Mouse (Mus musculus): ENCODE measurements around the gene Olfr545.

The Olfr545 gene

DNA sequence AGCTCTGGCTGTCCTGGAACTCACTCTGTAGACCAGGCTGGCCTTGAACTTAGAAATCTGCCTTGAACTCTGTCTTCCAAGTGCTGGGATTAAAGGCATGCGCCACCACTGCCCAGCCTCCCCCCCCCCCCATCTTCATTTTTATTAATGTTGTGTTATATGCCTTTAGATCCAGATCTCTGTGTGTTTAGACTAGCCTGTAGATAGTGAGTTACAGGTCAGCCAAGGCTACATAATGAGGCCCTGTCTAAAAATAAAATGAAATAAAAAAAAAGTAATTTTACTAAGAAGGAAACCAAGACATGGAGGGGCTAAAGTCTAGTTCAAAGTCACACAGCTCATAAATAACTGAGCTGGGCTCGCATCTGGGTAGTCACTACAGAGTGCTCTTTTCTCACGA lies 20.4 kb downstream of the Olfr545 start:
- DNase-seq (ENCODE audit: low spot score in 2 of 2) = no peak

DNA sequence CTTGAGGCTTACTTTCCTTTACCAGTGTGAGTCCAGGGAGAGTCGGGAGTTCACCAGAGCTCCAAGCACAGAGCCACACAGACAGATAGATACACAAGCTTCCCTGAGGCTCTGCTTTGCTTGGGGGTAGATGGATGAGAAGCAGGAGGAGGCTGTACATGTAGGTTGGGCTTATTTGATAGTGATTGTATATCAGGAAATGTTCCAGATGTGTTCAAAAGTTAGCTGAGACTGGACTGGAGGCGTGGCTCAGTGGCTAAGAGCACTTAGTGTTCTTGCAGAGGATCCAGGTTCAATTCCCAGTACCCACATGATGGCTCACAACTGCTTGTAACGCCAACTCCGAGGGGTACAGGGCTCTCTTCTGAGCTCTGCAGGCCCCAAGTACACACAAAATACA lies 20.9 kb downstream of the Olfr545 start:
- no peak for DNase-seq (ENCODE audit: low spot score in 2 of 2)

DNA sequence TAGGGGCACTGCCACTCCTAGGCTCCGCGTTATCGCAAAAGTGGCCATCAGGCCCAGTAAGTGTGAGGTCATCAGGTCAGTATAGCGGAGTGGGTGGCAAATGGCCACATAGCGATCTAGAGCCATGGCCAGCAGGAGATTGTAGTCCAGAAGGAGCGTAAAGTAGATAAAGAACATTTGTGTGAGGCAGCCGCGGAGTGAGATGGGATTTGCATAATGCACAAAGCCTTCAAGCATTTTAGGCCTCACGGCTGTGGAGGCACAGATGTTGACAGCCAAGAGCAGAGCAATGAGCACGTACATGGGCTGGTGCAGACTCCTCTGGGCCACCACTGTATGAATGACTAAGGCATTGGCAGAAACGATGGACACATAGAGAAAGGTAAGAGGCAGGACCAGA lies 22.0 kb downstream of the Olfr545 start:
- DNase-seq (ENCODE audit: low spot score in 2 of 2) = peak in 1 of 2 experiments; percentile 3

DNA sequence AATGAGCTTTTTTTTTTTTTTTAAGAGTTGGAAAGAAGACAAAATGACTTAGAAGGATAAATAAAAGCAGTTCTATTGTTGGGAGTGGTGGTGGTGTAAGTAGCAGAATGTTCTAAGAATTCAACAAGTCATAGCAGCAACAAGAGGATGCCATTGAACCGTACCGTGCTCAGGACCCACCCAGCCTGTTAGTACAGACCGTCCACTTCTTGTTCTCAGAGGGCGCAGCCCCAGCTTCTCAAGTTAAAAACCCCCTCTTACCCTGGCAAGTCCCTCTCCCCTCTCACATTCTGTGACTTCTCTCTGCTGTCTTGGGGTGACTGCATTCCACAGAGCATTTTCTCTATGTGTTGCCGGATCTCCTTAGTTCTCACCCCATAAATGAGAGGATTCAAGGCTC lies 22.8 kb downstream of the Olfr545 start:
- no peak for DNase-seq (ENCODE audit: low spot score in 2 of 2)

DNA sequence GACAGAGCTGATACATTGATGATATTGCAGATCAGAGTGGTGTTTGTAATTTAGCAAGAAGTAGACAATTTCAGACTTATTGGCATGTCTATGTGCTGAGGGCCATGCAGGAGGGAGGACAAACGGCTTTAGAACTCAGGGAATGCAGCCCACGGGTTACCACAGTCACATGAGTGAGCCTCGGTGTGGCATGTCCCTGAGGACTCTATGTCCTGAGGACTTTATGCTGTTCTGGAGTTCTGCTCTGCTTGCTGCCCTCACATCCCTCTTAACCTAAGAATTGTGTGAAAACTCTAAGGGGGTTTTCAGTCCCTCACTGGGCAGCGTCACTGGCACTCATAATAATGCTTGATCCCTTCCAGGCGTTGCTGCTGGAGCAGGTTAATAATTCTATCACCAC lies 26.7 kb downstream of the Olfr545 start:
- no peak for DNase-seq (ENCODE audit: low spot score in 2 of 2)

DNA sequence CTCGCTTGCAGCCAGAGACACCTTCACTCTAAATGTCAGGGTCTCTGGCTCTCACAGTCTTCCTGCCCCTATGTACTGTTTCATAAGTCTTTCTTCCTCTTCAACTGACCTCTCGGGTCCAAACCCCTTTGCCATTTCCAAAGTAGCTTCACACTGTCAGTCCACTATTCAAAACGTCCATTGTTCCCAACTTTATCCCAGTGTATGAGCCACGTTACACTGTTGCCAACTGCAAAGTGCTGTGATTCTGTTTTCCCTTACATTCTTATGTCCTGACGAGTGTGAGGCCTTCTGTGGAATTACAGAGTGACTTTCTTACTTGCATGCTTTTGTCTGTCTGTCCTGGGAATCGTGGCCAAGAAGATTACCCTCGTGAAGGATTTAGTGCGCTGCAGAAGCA lies 31.8 kb downstream of the Olfr545 start:
- DNase-seq (ENCODE audit: low spot score in 2 of 2) = no peak

DNA sequence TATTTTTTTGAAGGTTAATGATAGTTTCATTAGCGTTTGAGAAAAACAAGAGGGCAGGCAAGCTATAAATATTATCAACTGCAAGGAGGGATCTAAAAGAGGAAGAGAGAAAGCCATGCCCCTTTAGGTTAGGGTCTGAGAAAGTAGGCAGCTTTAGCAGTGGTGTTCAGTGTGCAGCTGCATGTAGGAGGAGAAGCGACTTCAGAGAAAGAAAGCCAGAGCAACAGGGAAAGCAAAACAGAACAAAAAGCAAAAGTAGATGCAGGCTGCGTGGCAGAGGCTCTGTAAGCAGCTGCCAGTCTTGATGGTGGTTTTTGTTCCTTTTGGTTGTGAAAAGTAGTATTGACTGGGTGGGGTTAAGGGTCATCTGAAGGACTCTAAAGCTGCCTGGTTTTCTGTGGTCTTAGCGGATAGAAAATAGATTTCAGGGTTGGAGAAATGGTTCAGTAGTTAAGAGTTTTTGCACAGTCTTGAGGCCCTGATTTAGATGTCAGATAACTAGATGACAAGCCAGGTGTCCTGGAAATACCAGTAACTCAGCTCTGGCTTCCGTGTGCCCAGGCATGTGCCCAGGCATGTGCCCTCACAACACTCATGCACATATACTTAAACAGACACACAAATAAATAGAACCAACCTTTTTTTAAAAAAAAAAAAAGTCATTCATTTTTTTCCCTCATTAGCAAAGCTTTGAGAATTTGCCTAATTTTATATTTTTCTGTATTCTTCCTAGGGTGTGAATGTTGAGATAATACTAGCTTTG lies 40.6 kb downstream of the Olfr545 start:
- DNase-seq (ENCODE audit: low spot score in 2 of 2) = no peak

DNA sequence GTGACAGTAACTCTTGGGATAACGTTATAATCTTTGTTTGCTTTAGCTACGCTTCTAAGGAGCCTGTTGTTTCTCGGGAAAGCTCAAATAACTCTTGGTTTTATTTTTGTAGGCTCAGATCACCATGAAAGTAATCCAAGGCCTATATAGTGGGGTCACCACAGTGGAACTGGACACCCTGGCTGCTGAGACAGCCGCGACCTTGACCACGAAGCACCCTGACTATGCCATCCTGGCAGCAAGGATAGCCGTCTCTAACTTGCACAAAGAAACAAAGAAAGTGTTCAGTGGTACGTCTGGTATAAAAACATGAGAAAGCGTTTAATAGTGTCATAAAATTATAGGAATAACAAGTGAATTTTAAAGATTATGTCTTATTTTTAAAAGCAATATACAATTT lies 52.9 kb downstream of the Olfr545 start:
- DNase-seq (ENCODE audit: low spot score in 2 of 2) = no peak

DNA sequence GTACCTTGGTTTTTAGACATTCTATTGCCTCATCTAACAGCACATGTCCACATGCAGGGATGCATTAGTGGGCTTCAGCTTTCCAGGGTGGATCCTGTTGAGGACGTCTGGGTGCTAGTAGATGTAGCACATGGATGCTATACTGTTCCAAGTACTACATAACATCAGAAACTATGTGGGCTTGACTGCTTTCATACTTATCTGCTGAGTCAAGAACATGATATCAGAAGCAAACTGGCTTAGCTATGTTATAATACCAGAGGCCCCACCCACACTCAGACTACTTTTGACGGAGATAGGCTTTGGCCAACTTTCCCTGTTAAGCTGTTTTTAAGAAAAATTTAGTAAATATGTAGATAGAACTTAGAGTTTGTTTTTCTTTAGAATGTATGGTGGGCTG lies 55.1 kb downstream of the Olfr545 start:
- no peak for DNase-seq (ENCODE audit: low spot score in 2 of 2)

DNA sequence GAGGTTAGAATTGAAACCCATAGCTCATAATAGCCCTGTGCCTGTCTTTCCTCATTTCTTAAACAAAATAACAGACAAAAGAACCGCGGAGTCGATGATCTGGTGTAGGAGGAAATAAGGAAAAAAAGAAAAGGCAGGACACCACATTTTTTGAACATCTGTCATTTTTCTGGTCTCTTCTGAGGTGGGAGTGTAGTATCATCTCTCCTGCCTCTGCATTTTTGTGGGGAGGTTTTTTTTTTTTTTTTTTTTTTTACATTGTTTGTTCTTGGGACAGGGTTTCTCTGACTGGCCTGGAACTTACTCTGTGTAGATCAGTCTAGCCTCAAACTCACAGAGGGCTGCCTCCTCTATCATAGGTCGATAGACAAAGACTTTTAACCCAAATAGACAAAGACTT lies 56.9 kb downstream of the Olfr545 start:
- no peak for DNase-seq (ENCODE audit: low spot score in 2 of 2)

DNA sequence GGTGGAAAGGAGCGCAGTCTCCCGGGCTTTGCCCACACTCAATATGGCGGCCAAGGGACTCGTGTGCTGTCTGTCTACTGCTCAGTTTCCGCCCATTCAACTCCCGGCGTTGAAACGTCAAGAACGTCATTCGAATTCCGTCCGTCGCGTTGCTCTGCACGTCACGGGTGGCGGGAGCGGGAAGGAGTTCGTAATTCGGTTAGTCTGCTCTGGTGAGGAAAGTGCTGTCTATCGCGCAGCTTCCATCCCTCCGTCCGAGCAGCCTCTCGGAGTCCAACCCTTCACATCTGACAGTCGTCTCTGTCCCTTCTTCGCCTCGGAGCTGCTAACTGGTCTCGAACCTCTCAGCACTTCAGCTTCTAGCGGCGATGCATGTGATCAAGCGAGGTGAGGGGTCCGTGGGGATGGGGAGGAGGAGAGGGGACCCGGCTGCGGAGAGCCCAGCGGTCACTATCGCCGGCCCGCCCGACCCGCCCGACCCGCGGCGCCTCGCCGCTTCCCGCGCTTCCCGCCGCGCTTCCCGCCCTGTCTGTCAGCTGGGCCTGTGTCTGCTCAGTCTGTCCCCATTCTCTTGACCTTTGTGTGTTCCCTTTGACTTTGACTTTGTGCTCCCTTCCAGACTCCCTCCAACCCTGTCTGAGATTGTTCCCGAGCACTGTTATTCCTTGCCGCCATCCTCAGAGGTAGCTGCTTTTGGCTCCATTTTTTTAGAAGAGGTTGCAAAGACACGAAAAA lies 57.5 kb downstream of the Olfr545 start, which contains the start of gene Rrm1:
Rrm1 (plus strand) TSS at position 39 of the 735 bp plus-strand sequence.
- DNase-seq (ENCODE audit: low spot score in 2 of 2) = peak; percentile 93 to 97

Data from left cerebral cortex, adult 9 months (tissue).